Mouse (Mus musculus) heart, embryonic 15.5 days (tissue): Measurements from ENCODE around the gene Aoc1. TPM values are rescaled to one million over a fixed set of nuclear protein-coding genes. Genes with fewer than 3 reads are reported as not detected.

Experiments used
- ATAC-seq: fragments of 200-750 bp; cut with Nextera tagmentation; replicated peaks from 2 replicates; pipeline ENCODE4 v1.8.0; 2017; ENCODE audit warnings: low read depth, moderate TSS enrichment; ENCODE audit not compliant: insufficient number of reproducible peaks, insufficient read depth, low FRiP score
- H3K27ac ChIP-seq: fragments of 300-500 bp; sonication (generic); 2 replicates; pipeline ENCODE4 v1.5.1; 2015; ENCODE audit warnings: mild to moderate bottlenecking, inconsistent platforms
- H3K27me3 ChIP-seq: fragments of 300-500 bp; sonication (generic); 2 replicates; pipeline ENCODE4 v1.6.1; 2015; ENCODE audit warnings: inconsistent platforms
- H3K36me3 ChIP-seq: fragments of 300-500 bp; sonication (generic); 2 replicates; pipeline ENCODE4 v1.6.1; 2015; ENCODE audit warnings: mild to moderate bottlenecking, inconsistent platforms
- H3K4me1 ChIP-seq: fragments of 300-500 bp; sonication (generic); replicated peaks from 2 replicates; pipeline ENCODE4 v1.6.1; 2015; ENCODE audit warnings: inconsistent platforms
- H3K4me2 ChIP-seq: fragments of 300-500 bp; sonication (generic); 2 replicates; pipeline ENCODE4 v1.6.1; 2015; ENCODE audit warnings: inconsistent platforms, mild to moderate bottlenecking, moderate library complexity
- H3K4me3 ChIP-seq: fragments of 300-500 bp; sonication (generic); 2 replicates; pipeline ENCODE4 v1.5.1; 2015; ENCODE audit warnings: mild to moderate bottlenecking, inconsistent platforms
- H3K9ac ChIP-seq: fragments of 300-500 bp; sonication (generic); 2 replicates; pipeline ENCODE4 v1.6.1; 2015; ENCODE audit warnings: mild to moderate bottlenecking, inconsistent platforms
- H3K9me3 ChIP-seq: fragments of 300-500 bp; sonication (generic); replicated peaks from 2 replicates; pipeline ENCODE4 v1.6.1; 2016; ENCODE audit warnings: inconsistent platforms
- WGBS: fragments of 180-500 bp; shearing (Covaris S2); methylation state at CpG from one replicate; pipeline ENCODE4 v1.1.7; 2015; ENCODE audit warnings: mixed read lengths; 5-methylcytosine and 5-hydroxymethylcytosine counted together
- polyA plus RNA-seq: library from polyadenylated mRNA; unstranded; fragments of >200 nt; fragmentation: Nextera tagmentation; extraction: Ambion mirVana; gene quantifications from 2 replicates; pipeline ENCODE4 v1.2.1, GENCODE M21; 2015

The Aoc1 gene
- polyA plus RNA-seq, 1 experiment from 2014 or later = not detected

- no peaks in the 10 kb centered on the region for H3K27me3 ChIP-seq
- 33% methylated on average over 3 of the region's 3 CpGs for WGBS
These were observed 39.3 kb downstream of the Aoc1 start for GRCm38 (mm10) chr6:48912033-48912432.

GRCm38 (mm10) chr6:48913587-48913986, 40.9 kb downstream of the Aoc1 start:
- Histone ChIP-seq H3K27ac (no peak overlapping the region), H3K9me3 (no peaks in the 10 kb centered on the region)
- no peak for ATAC-seq

More at GRCm38 (mm10) chr6:48912033-48912432, 39.3 kb downstream of the Aoc1 start:
- H3K4me3 ChIP-seq = no peak overlapping the region
- no peaks in the 10 kb centered on the region for H3K36me3 ChIP-seq
- H3K27ac ChIP-seq = no peak overlapping the region
- H3K9ac ChIP-seq = no peak overlapping the region
- no peak overlapping the region for H3K4me2 ChIP-seq
- no peaks in the 10 kb centered on the region for H3K4me1 ChIP-seq
- no peaks in the 10 kb centered on the region for H3K9me3 ChIP-seq
- no peak for ATAC-seq

GRCm38 (mm10) chr6:48929595-48929994, 56.9 kb downstream of the Aoc1 start, which contains the start of gene 1600015I10Rik:
TSS of gene 1600015I10Rik (plus strand) at chr6:48929895.
- ATAC-seq = no peak
- no peaks in the 10 kb centered on the region for H3K9me3 ChIP-seq
- no peak within 1 kb of the TSS for H3K27ac ChIP-seq
- WGBS = 79% methylated on average over 5 of the region's 5 CpGs
- peaks cover 6% of the 10 kb centered on the region; the same call in 1 of the 2 replicates for H3K4me1 ChIP-seq
- H3K9ac ChIP-seq = no peak within 1 kb of the TSS
- no peaks in the 10 kb centered on the region for H3K27me3 ChIP-seq
- H3K36me3 ChIP-seq = no peaks in the 10 kb centered on the region
- H3K4me3 ChIP-seq = no peak within 1 kb of the TSS
- H3K4me2 ChIP-seq = no peak within 1 kb of the TSS

More at GRCm38 (mm10) chr6:48913587-48913986, 40.9 kb downstream of the Aoc1 start:
- 90% methylated on average over 2 of the region's 2 CpGs for WGBS
- H3K9ac ChIP-seq = no peak overlapping the region
- H3K36me3 ChIP-seq = no peaks in the 10 kb centered on the region
- no peaks in the 10 kb centered on the region for H3K27me3 ChIP-seq
- H3K4me1 ChIP-seq = no peaks in the 10 kb centered on the region
- H3K4me3 ChIP-seq = no peak overlapping the region
- no peak overlapping the region for H3K4me2 ChIP-seq

DNA sequence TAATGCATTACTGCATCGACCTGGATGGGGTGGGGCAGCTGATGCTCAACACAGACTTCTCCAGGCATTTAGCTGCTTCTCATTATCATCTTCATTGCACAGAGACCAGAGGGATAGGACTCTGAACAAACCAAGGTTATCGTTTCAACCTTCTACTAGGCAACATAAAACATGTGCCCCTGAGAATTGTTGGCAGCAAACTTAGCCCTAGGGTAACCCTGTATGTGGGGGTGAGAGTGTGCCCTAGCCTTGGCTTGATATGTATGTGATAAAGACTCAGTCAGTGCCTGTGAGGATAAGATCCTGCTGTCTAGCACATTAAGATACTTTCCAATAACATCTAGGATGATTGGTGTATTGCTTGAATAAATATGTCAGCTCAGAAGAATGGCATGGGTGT, 76.9 kb downstream of the Aoc1 start:
- Histone ChIP-seq H3K9me3 (no peaks in the 10 kb centered on the region), H3K9ac (no peak overlapping the region), H3K4me2 (no peak overlapping the region), H3K27me3 (no peaks in the 10 kb centered on the region), H3K4me3 (no peak overlapping the region), H3K4me1 (no peaks in the 10 kb centered on the region), H3K27ac (no peak overlapping the region), H3K36me3 (no peaks in the 10 kb centered on the region)
- ATAC-seq = no peak
- WGBS = 60% methylated on average over 2 of the region's 2 CpGs

DNA sequence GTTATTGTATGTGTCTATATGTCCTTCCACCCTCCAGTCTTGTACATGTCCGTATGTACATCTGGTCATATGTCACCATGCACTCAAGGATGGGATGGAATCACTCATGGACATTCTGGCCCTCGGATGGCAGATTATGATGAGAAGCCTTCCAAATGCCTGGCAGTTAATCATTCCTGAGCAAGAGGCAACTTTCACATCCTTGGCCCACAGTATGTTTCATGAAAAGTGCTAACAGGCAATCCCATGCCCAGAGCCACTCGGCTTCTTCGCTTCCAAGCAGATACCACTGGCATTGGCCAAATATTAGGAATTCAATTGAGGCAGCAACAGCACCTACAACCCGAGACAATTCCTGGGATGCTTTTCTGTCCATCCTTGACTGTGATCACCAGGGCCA, 78.0 kb downstream of the Aoc1 start:
- Histone ChIP-seq H3K4me3 (no peak overlapping the region), H3K9ac (no peak overlapping the region), H3K4me2 (no peak overlapping the region), H3K27ac (no peak overlapping the region), H3K36me3 (no peaks in the 10 kb centered on the region), H3K27me3 (no peaks in the 10 kb centered on the region), H3K4me1 (no peaks in the 10 kb centered on the region), H3K9me3 (no peaks in the 10 kb centered on the region)
- no peak for ATAC-seq
- WGBS = 76% methylated on average over 5 of the region's 5 CpGs

- Histone ChIP-seq H3K4me3 (no peak overlapping the region), H3K9me3 (no peaks in the 10 kb centered on the region), H3K36me3 (no peaks in the 10 kb centered on the region), H3K27me3 (no peaks in the 10 kb centered on the region), H3K9ac (no peak overlapping the region), H3K4me1 (no peaks in the 10 kb centered on the region), H3K4me2 (no peak overlapping the region), H3K27ac (no peak overlapping the region)
- ATAC-seq = no peak
- WGBS = 80% methylated on average over 6 of the region's 6 CpGs
These were observed 78.9 kb downstream of the Aoc1 start for GRCm38 (mm10) chr6:48951630-48952029.

GRCm38 (mm10) chr6:48953220-48953619, 80.5 kb downstream of the Aoc1 start:
- WGBS = 73% methylated on average over 5 of the region's 5 CpGs

GRCm38 (mm10) chr6:48954211-48954610, 81.5 kb downstream of the Aoc1 start:
- Histone ChIP-seq H3K4me1 (no peaks in the 10 kb centered on the region), H3K4me2 (no peak overlapping the region), H3K27ac (no peak overlapping the region), H3K9ac (no peak overlapping the region), H3K27me3 (no peaks in the 10 kb centered on the region), H3K9me3 (no peaks in the 10 kb centered on the region), H3K4me3 (no peak overlapping the region), H3K36me3 (no peaks in the 10 kb centered on the region)
- 78% methylated on average over 5 of the region's 5 CpGs for WGBS
- ATAC-seq = no peak

More at GRCm38 (mm10) chr6:48953220-48953619, 80.5 kb downstream of the Aoc1 start:
- no peak for ATAC-seq
- no peak overlapping the region for H3K27ac ChIP-seq
- H3K9ac ChIP-seq = no peak overlapping the region
- H3K27me3 ChIP-seq = no peaks in the 10 kb centered on the region
- no peaks in the 10 kb centered on the region for H3K9me3 ChIP-seq
- no peaks in the 10 kb centered on the region for H3K36me3 ChIP-seq
- no peaks in the 10 kb centered on the region for H3K4me1 ChIP-seq
- H3K4me3 ChIP-seq = no peak overlapping the region
- no peak overlapping the region for H3K4me2 ChIP-seq

GRCm38 (mm10) chr6:48954946-48955345, 82.2 kb downstream of the Aoc1 start:
- Histone ChIP-seq H3K27me3 (no peaks in the 10 kb centered on the region), H3K9me3 (no peaks in the 10 kb centered on the region), H3K4me3 (no peak overlapping the region), H3K9ac (no peak overlapping the region), H3K4me1 (no peaks in the 10 kb centered on the region), H3K4me2 (no peak overlapping the region), H3K27ac (no peak overlapping the region), H3K36me3 (no peaks in the 10 kb centered on the region)
- WGBS = 39% methylated on average over 1 of the region's 1 CpGs
- ATAC-seq = no peak

- H3K9me3 ChIP-seq = no peaks in the 10 kb centered on the region
- H3K27me3 ChIP-seq = no peaks in the 10 kb centered on the region
- no peaks in the 10 kb centered on the region for H3K4me1 ChIP-seq
- no peak for ATAC-seq
- H3K36me3 ChIP-seq = no peaks in the 10 kb centered on the region
- no peak overlapping the region for H3K4me2 ChIP-seq
- no peak overlapping the region for H3K27ac ChIP-seq
- 76% methylated on average over 4 of the region's 4 CpGs for WGBS
- H3K9ac ChIP-seq = no peak overlapping the region
- H3K4me3 ChIP-seq = no peak overlapping the region
These were observed 84.1 kb downstream of the Aoc1 start for GRCm38 (mm10) chr6:48956785-48957184.

- Histone ChIP-seq H3K27ac (no peak overlapping the region), H3K9me3 (no peaks in the 10 kb centered on the region), H3K4me2 (no peak overlapping the region), H3K36me3 (no peaks in the 10 kb centered on the region), H3K27me3 (no peaks in the 10 kb centered on the region), H3K9ac (no peak overlapping the region), H3K4me3 (no peak overlapping the region), H3K4me1 (no peaks in the 10 kb centered on the region)
- ATAC-seq = no peak
- WGBS = 56% methylated on average over 1 of the region's 1 CpGs
These were observed 85.4 kb downstream of the Aoc1 start for GRCm38 (mm10) chr6:48958053-48958452.
